Mouse (Mus musculus) MEL (cell line): ENCODE measurements at regions not wholly inside any gene's neighbourhood (a gene's known extent, or its start where the extent isn't known, plus 50 kb on each side); places are given as distances from the start of the nearest gene placed in this dataset.

Experiments
- DNase-seq: peaks from one replicate; pipeline ENCODE4 v3.0.0; 2011; ENCODE audit warnings: low read depth, low spot score
- H3K27ac ChIP-seq: 2 replicates; pipeline ENCODE4 v1.5.1; 2012; ENCODE audit warnings: low read depth, mild to moderate bottlenecking, control low read depth, low read length, moderate library complexity; ENCODE audit not compliant: control insufficient read depth
- H3K27me3 ChIP-seq, 2 experiments: fragments of 150-350 bp in 1 of 2; sonication (generic) in 1 of 2; 2 replicates each; pipeline ENCODE4 v1.6.1; 2012; ENCODE audit warnings: low read length in 2 of 2, mild to moderate bottlenecking in 2 of 2, improper control_type of control experiment in 1 of 2, moderate library complexity in 1 of 2; ENCODE audit not compliant: insufficient read depth in 2 of 2, control insufficient read depth in 1 of 2
- H3K36me3 ChIP-seq, 2 experiments: 2 replicates each; pipeline ENCODE4 v1.6.1; 2012 to 2014; ENCODE audit warnings: low read length in 2 of 2, improper control_type of control experiment in 1 of 2, inconsistent platforms in 1 of 2, mild to moderate bottlenecking in 1 of 2; ENCODE audit not compliant: insufficient read depth in 2 of 2, control insufficient read depth in 1 of 2
- H3K4me1 ChIP-seq, 2 experiments: fragments of 150-350 bp in 1 of 2; sonication (generic) in 1 of 2; 2 replicates each; pipeline ENCODE4 v1.6.1; 2012; ENCODE audit warnings: low read length in 2 of 2, improper control_type of control experiment in 1 of 2, mild to moderate bottlenecking in 1 of 2; ENCODE audit not compliant: insufficient read depth in 2 of 2, control insufficient read depth in 1 of 2
- H3K4me3 ChIP-seq, 2 experiments: fragments of 150-350 bp in 1 of 2; sonication (generic) in 1 of 2; 2 replicates each; pipeline ENCODE4 v1.5.1; 2012; ENCODE audit warnings: low read depth in 2 of 2, low read length in 2 of 2, mild to moderate bottlenecking in 2 of 2, moderate library complexity in 2 of 2, control low read depth in 1 of 2, improper control_type of control experiment in 1 of 2; ENCODE audit not compliant: control insufficient read depth in 1 of 2, insufficient read depth in 1 of 2
- H3K79me2 ChIP-seq: 2 replicates; pipeline ENCODE4 v1.6.1; 2012; ENCODE audit warnings: mild to moderate bottlenecking, low read length, moderate library complexity; ENCODE audit not compliant: control insufficient read depth, poor library complexity, insufficient read depth
- H3K9ac ChIP-seq: 2 replicates; pipeline ENCODE4 v1.6.1; 2012; ENCODE audit warnings: low read depth, mild to moderate bottlenecking, control low read depth, low read length, moderate library complexity; ENCODE audit not compliant: control insufficient read depth, poor library complexity, severe bottlenecking
- H3K9me3 ChIP-seq: fragments of 150-350 bp; sonication (generic); replicated peaks from 2 replicates; pipeline ENCODE4 v1.6.1; 2012; ENCODE audit warnings: mild to moderate bottlenecking, low read length, improper control_type of control experiment, moderate library complexity; ENCODE audit not compliant: insufficient read depth
- CHD1 ChIP-seq: IDR thresholded peaks from 2 replicates; pipeline ENCODE4 v1.6.1; 2012; ENCODE audit warnings: low read depth, mild to moderate bottlenecking, inconsistent platforms, low read length, improper control_type of control experiment
- ELF1 ChIP-seq: IDR thresholded peaks from 2 replicates; pipeline ENCODE4 v1.6.1; 2014; ENCODE audit warnings: low read depth, mild to moderate bottlenecking, inconsistent platforms, low read length, improper control_type of control experiment, moderate library complexity
- EP300 ChIP-seq, 2 experiments: IDR thresholded peaks; 2 replicates each; pipeline ENCODE4 v1.6.1; 2011; ENCODE audit warnings: improper control_type of control experiment in 2 of 2, low read length in 2 of 2, low read depth in 1 of 2, mild to moderate bottlenecking in 1 of 2
- ETS1 ChIP-seq: IDR thresholded peaks from 2 replicates; pipeline ENCODE4 v1.6.1; 2012; ENCODE audit warnings: low read depth, mild to moderate bottlenecking, inconsistent platforms, low read length, improper control_type of control experiment, moderate library complexity
- GABPA ChIP-seq: IDR thresholded peaks from 2 replicates; pipeline ENCODE4 v1.6.1; 2012; ENCODE audit warnings: low read depth, mild to moderate bottlenecking, inconsistent platforms, low read length, improper control_type of control experiment, moderate library complexity
- GATA1 ChIP-seq: IDR thresholded peaks from 2 replicates; pipeline ENCODE4 v1.6.1; 2011; ENCODE audit warnings: low read depth, low read length, improper control_type of control experiment
- JUND ChIP-seq: IDR thresholded peaks from 2 replicates; pipeline ENCODE4 v1.6.1; 2011; ENCODE audit warnings: low read depth, mild to moderate bottlenecking, improper control_type of control experiment, low read length
- KAT2A ChIP-seq: conservative IDR thresholded peaks from 2 replicates; pipeline ENCODE4 v1.6.1; 2012; ENCODE audit warnings: low read depth, low read length, improper control_type of control experiment, inconsistent platforms
- MAFK ChIP-seq: IDR thresholded peaks from 2 replicates; pipeline ENCODE4 v1.6.1; 2011; ENCODE audit warnings: low read depth, mild to moderate bottlenecking, low read length, improper control_type of control experiment, borderline replicate concordance
- MAX ChIP-seq: IDR thresholded peaks from 2 replicates; pipeline ENCODE4 v1.6.1; 2011; ENCODE audit warnings: low read length, improper control_type of control experiment
- MXI1 ChIP-seq: IDR thresholded peaks from 2 replicates; pipeline ENCODE4 v1.6.1; 2011; ENCODE audit warnings: mild to moderate bottlenecking, low read depth, low read length, improper control_type of control experiment
- MYB ChIP-seq: IDR thresholded peaks from 2 replicates; pipeline ENCODE4 v1.6.1; 2011; ENCODE audit warnings: mild to moderate bottlenecking, low read depth, low read length, improper control_type of control experiment
- MYC ChIP-seq: IDR thresholded peaks from 2 replicates; pipeline ENCODE4 v1.6.1; 2011; ENCODE audit warnings: low read depth, mild to moderate bottlenecking, low read length, improper control_type of control experiment, moderate library complexity
- NELFE ChIP-seq: IDR thresholded peaks from 2 replicates; pipeline ENCODE4 v1.6.1; 2011; ENCODE audit warnings: low read depth, low read length, improper control_type of control experiment
- NRF1 ChIP-seq: IDR thresholded peaks from 2 replicates; pipeline ENCODE4 v1.6.1; 2014; ENCODE audit warnings: low read depth, mild to moderate bottlenecking, inconsistent platforms, low read length, improper control_type of control experiment, moderate library complexity; ENCODE audit not compliant: poor library complexity, insufficient read depth, severe bottlenecking
- POLR2A ChIP-seq, 2 experiments: IDR thresholded peaks; 2 replicates each; pipeline ENCODE4 v1.6.1; 2011 to 2012; ENCODE audit warnings: low read length in 2 of 2, mild to moderate bottlenecking in 2 of 2, control low read depth in 1 of 2, improper control_type of control experiment in 1 of 2, low read depth in 1 of 2, moderate library complexity in 1 of 2; ENCODE audit not compliant: control insufficient read depth in 1 of 2, insufficient read depth in 1 of 2, poor library complexity in 1 of 2
- RAD21 ChIP-seq: IDR thresholded peaks from 2 replicates; pipeline ENCODE4 v1.6.1; 2011; ENCODE audit warnings: mild to moderate bottlenecking, low read depth, low read length, improper control_type of control experiment
- SMC3 ChIP-seq: IDR thresholded peaks from 2 replicates; pipeline ENCODE4 v1.6.1; 2011; ENCODE audit warnings: low read depth, low read length, improper control_type of control experiment
- TAL1 ChIP-seq: IDR thresholded peaks from 2 replicates; pipeline ENCODE4 v1.6.1; 2012; ENCODE audit warnings: mild to moderate bottlenecking, inconsistent platforms, low read length, moderate library complexity, mixed read lengths
- UBTF ChIP-seq: IDR thresholded peaks from 2 replicates; pipeline ENCODE4 v1.6.1; 2012; ENCODE audit warnings: low read depth, mild to moderate bottlenecking, inconsistent platforms, low read length, improper control_type of control experiment, moderate library complexity, borderline replicate concordance; ENCODE audit not compliant: insufficient read depth
- USF2 ChIP-seq, 2 experiments: IDR thresholded peaks; 2 replicates each; pipeline ENCODE4 v1.6.1; 2011 to 2012; ENCODE audit warnings: improper control_type of control experiment in 2 of 2, low read length in 2 of 2, borderline replicate concordance in 1 of 2, inconsistent platforms in 1 of 2, low read depth in 1 of 2, mild to moderate bottlenecking in 1 of 2; ENCODE audit not compliant: insufficient read depth in 1 of 2
- ZKSCAN1 ChIP-seq: IDR thresholded peaks from 2 replicates; pipeline ENCODE4 v1.6.1; 2012; ENCODE audit warnings: low read depth, mild to moderate bottlenecking, inconsistent platforms, low read length, improper control_type of control experiment, moderate library complexity
- ZNF384 ChIP-seq: IDR thresholded peaks from 2 replicates; pipeline ENCODE4 v1.6.1; 2012; ENCODE audit warnings: low read depth, mild to moderate bottlenecking, inconsistent platforms, low read length, improper control_type of control experiment

DNA sequence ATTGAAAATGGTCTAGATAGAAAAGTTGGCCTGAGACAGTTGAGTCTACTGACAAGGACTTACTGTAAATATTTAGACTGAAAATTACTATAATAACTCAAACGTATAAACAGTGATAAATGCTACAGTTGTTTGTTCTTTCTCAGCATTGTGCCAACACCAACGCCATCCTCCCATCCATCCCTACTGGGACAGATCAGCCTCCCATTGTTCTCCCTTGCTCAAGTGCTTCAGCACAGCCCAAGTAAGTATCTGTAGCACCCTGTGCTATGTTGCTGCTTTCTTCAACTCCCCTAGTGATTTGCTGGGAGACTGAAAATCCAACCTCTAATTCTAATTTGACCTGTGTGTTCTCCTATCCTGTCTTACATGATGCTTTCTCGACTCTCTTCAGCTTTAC lies 358.1 kb upstream of the Plxna2 start:
- Histone ChIP-seq H3K27ac (no peak overlapping the region), H3K4me1 (no peaks in the 10 kb centered on the region), H3K79me2 (no peaks in the 10 kb centered on the region), H3K27me3 (no peaks in the 10 kb centered on the region), H3K9ac (no peak overlapping the region), H3K4me3 (no peak overlapping the region), H3K36me3 (no peaks in the 10 kb centered on the region), H3K9me3 (no peaks in the 10 kb centered on the region)
- DNase-seq = no peak
- TF ChIP-seq MYC (no peak), MAX (no peak), USF2 (IDR thresholded peaks at IDR 0.05; ENCODE audit: borderline replicate concordance in 1 of 2, insufficient read depth in 1 of 2, low read depth in 1 of 2, low read length in 2 of 2) (no peak), GATA1 (no peak), ELF1 (no peak), SMC3 (no peak), GABPA (no peak), TAL1 (no peak), MYB (no peak), ZKSCAN1 (no peak), MXI1 (no peak), POLR2A (IDR thresholded peaks at IDR 0.05; ENCODE audit: control insufficient read depth in 1 of 2, insufficient read depth in 1 of 2, low read depth in 1 of 2, low read length in 2 of 2, poor library complexity in 1 of 2) (no peak), JUND (no peak), CHD1 (no peak), KAT2A (no peak), ZNF384 (no peak), NELFE (no peak), EP300 (IDR thresholded peaks at IDR 0.05; ENCODE audit: low read depth in 1 of 2, low read length in 2 of 2) (no peak), ETS1 (no peak), MAFK (no peak)

DNA sequence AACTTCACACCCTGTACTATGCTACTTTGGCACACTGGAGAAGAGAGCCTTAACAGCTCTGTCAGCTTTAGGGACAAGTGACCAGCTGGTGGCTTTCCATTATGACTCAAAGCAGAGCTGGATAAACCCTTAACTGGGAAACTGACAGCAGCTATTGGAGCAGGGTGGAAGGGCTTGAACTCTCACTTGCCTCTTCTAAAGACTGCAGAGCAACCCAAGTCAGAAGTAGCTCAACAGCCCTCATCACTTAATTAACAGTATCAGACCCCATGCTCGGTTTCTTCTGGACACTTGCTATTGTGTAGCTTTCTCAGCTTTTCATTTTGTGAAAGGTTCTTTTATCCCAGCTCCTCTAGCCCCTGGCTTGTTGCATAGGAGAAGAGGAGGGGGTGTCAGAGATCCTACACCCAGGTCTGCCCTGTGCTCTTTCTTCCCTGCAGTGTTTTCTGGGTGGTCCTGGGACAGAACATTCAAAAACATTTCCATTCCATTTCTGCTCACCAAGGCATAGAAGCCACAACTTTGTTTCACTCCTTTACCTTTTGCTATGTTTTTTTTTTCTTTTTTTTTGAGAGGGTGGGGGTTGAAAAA lies 373.1 kb upstream of the Plxna2 start:
- Histone ChIP-seq H3K9ac (no peak overlapping the region), H3K36me3 (no peaks in the 10 kb centered on the region), H3K4me1 (no peaks in the 10 kb centered on the region), H3K79me2 (no peaks in the 10 kb centered on the region), H3K27me3 (no peaks in the 10 kb centered on the region), H3K9me3 (no peaks in the 10 kb centered on the region), H3K4me3 (no peak overlapping the region), H3K27ac (no peak overlapping the region)
- TF ChIP-seq RAD21 (no peak), EP300 (IDR thresholded peaks at IDR 0.05; ENCODE audit: low read depth in 1 of 2, low read length in 2 of 2) (no peak), UBTF (no peak), KAT2A (no peak), SMC3 (no peak), ELF1 (no peak), NRF1 (no peak), USF2 (IDR thresholded peaks at IDR 0.05; ENCODE audit: borderline replicate concordance in 1 of 2, insufficient read depth in 1 of 2, low read depth in 1 of 2, low read length in 2 of 2) (no peak), ETS1 (no peak)
- DNase-seq = no peak
